Mouse (Mus musculus): ENCODE results near the gene Dpep2nb.
"Not testable (repeated sequence)": the region's sequence is repeated elsewhere in the genome, so short reads cannot be mapped to it uniquely, and the experiment has no call there.

Dpep2nb gene

DNA sequence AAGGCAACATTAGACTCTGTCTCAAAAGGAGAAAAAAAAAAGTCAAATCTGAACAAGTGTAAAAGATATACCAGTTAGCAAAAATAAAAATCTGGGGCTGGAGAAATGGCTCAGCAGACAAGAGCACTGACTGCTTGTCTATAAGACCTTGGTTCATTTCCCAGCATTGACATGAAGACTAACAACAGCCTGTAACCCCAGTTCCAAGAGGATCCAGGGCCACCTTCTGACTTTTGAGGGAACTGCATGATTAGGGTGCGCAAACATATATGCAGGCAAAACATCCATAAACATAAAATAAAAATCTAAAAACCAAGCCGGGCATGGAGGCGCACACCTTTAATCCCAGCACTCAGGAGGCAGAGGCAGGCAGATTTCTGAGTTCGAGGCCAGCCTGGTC lies 638 bp upstream of the Dpep2nb start:
- DNase-seq (ENCODE audit: low spot score in 2 of 2) = no peak

DNA sequence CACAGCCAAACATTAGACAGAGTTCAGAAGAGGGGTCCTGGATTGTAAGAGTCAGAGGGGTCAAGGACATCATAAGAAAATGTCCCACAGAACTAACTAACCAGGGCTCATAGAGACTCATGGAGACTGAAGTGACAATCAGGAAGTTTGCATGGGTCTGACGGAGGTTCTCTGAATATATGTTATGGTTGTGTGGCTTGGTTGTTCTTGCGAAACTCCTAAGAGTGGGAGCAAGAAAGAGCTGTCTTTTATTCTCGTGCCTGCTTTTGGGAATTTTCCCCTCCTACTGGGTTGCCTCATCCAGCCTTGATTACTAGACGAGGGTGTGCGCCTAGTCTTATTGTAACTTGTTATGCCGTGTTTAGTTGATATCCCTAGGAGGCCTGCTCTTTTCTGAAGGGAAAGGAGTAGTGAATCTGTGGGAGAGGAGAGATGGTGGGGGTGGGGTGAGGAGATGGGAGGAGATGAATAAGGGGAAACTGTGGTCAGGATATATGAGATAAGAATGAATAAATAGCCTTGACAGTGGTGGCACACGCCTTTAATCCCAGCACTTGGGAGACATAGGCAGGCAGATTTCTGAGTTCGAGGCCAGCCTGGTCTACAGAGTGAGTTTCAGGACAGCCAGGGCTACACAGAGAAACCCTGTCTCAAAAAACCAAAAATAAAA lies 1.1 kb downstream of the Dpep2nb start:
- DNase-seq (ENCODE audit: low spot score in 2 of 2) = no peak

DNA sequence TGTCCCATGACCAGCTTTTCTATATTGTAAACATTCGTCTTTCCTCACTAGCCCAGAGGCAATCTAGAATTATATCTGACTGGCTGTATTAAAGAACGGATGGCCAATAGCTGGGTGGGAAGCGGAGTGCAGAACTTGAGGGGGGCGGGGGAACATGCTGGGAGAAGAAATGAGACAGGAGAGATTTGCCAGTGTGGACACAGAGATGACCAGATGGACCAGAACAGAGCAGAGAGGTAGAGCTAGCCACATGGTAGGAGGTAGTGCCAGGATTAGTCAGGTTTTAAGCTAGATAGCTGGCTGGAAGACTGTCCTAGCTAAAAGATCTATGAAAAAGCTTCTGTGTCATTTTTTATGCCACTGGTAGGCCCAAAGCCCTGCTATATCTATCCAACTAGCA lies 3.9 kb downstream of the Dpep2nb start:
- DNase-seq (ENCODE audit: low spot score in 2 of 2) = no peak

DNA sequence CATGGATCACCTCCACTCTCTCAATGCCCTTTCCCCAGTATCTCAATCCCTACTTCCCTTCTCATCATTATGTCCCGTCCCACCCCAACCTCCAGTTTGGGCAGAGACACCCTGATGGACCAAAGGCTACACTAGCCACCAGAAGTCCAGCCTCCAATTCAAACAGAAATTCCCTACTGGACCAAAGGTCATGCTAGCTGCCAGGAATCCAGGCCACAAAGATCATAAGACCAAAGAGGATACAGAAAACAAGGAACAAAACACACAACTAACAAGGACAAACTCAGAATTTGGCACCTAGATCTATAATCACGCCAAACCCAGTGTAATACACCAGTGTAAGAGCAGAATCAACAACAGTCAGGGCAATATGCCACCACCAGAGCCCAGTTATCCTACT lies 6.8 kb downstream of the Dpep2nb start:
- DNase-seq (ENCODE audit: low spot score in 2 of 2) = no peak

DNA sequence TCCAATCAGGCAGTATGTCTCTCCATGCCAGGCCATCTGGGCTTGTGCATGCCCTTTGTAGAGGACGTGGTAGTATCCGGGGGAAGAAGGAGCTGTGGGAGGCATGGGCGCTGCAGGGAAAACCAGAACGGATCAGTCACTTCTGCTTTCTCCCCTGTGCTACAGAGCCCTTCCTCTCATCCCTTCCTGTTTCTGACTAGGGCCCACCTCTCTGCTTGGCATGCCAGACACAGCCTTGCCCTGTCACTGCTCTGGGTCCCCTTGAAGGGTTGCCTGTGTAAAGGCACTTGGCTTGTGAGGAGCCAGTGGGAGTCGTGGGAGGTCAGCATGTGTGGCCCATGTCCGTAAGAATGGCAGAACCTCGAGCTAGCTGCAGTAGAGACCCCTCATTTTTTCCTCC lies 9.4 kb downstream of the Dpep2nb start:
- no peak for DNase-seq (ENCODE audit: low spot score in 2 of 2)

DNA sequence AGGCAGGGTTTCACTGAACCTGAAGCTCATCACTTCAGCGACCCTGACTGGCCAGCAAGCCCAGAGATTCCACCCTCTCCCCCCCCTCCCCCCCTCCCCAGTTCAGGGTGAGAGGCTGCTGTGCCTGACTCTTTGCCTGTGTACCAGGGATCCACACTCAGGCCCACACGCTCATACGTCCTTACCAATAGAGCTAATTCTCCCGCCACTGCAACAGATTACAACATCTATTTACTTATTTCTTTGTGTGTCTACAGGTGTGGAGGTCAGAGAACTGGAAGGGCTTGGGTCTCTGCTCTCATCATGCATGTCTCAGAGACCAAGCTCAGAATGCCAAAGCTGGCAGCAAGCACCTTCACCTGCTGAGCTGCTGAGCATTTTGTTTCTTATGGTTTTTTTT lies 12.5 kb downstream of the Dpep2nb start:
- no peak for DNase-seq (ENCODE audit: low spot score in 2 of 2)

DNA sequence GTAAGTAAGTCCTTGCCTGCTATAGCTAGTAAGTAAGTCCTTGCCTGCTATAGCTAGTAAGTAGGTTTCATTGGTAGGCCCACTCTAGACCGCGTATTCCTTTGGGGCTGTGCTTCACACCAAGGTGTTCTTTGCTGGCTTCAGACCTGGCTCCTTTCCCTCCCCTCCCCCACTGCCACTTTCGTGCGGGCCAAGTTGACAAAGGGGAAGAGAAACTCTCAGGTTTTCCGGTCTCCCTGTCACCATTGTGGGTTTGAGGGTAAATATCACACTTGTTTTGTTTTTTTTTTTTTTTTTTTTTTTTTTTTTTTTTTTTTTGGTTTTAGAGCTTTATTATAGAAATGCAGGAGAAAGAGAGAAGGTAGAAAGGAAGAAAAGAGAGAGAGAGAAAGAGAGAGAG lies 13.3 kb downstream of the Dpep2nb start:
- DNase-seq (ENCODE audit: low spot score in 2 of 2) = no peak

DNA sequence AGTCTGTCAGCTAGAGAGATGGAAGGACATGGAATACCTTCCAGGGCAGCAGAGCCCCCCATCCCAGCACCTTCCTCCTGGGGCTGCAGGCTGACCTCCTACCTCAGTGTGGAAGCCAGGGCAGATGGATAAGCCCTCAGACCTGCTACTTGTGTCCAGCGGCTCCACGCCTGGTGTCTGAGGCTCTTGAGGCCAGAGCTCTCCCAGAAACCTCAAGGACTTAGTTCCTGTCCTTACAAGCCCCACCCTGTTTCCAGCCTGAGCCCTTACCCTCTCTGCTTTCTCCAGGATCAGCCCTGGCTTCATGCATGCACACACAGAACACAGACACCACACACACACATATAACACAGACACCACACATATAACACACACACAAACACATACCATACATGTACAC lies 14.2 kb downstream of the Dpep2nb start:
- no peak for DNase-seq (ENCODE audit: low spot score in 2 of 2)

DNA sequence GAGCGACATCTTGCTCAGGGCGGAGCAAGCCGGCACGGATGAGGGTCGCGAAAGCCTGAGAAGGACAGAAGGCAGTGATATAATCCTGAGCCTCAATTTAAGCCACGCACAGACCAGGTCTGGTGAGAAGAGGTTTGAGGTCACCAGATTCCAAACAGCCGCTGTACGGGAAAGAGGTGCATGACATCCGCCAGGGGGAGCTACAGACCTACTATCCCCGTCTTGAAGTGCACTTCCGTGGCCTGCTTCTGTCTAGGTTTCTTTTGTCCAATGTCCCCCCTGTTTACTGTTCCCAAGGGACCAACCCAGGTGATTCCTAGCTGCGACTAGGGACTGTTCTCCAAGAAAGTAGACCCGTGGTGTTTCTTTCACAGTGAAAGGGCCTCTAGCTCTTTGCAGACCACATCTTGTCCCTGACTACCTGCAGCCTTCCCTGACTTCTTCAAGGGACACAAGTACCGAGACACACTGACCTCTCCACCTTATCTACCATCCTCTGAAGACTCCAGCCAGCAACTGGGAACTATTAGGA lies 14.9 kb downstream of the Dpep2nb start, which contains the start of gene Dus2:
Dus2 (plus strand) TSS at position 482 of the 532 bp plus-strand sequence.
- DNase-seq (ENCODE audit: low spot score in 2 of 2) = peak in 1 of 2 experiments; percentile 16

DNA sequence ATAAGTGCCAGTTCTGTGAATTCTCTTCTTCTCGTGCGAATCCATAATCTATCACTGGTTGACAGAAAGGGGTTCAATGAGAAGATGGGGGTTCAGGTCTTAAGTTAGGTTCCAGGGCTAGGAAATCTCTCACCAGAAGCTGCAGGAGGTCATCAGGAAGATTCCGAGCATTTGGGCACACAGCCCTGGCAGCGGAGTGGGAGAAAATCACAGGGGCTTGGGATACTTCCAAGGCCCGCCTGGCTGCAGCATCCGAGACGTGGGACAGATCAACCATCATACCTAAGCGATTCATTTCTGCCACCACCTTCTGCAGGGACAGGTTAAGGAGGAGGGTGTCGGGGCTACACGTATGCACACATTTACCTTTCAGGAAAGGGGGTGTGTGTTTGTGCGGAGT lies 17.2 kb downstream of the Dpep2nb start:
- no peak for DNase-seq (ENCODE audit: low spot score in 2 of 2)

DNA sequence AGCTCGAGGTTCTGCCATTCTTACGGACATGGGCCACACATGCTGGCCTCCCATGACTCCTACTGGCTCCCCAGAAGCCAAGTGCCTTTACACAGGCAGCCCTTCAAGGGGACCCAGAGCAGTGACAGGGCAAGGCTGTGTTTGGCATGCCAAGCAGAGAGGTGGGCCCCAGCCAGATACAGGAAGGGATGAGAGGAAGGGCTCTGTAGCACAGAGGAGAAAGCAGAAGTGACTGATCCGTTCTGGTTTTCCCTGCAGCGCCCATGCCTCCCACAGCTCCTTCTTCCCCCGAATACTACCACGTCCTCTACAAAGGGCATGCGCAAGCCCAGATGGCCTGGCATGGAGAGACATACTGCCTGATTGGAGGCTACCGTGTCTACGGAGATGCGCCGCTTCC lies 22.4 kb downstream of the Dpep2nb start:
- not testable (repeated sequence) for DNase-seq (ENCODE audit: low spot score in 2 of 2)

DNA sequence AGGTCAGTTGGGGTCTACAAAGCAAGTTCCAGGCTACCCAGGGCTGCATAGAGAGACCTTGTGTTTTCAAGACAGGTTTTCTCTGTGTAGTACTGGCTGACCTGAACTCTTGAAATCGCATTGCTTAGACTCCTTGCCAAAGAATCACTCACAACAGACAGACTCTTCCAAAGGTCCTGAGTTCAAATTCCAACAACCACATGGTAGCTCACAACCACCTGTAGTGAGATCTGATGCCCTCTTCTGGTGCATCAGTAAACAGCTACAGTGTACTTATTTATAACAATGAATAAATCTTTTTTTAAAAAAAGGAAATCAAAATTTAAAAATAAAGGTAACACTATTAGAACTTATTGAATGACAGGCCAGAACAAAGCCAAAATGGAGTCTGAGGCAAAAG lies 24.6 kb downstream of the Dpep2nb start:
- DNase-seq (ENCODE audit: low spot score in 2 of 2) = no peak

DNA sequence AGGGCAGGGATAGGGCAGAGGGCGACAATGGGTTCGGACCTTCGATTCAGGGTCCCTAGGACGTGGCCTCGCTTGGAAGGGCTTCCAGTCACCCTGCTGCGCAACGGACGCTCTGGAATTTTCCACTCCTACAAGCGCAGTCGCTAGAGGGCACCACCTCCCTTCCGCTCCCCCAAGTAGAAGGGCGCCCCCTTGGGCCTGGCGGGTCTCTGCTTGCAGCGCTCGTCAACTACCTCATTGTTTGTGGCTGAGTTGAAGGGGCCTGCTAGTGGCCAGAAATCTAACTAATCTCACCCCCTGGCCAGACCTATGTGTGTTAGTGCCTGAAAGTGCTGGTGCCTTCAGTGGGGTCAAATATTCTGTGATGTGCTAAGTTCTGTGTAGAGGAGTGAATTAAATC lies 26.4 kb downstream of the Dpep2nb start, which contains the start of gene Dpep3:
Dpep3 (minus strand) TSS at position 105 of the 400 bp plus-strand sequence.
- no peak for DNase-seq (ENCODE audit: low spot score in 2 of 2)

DNA sequence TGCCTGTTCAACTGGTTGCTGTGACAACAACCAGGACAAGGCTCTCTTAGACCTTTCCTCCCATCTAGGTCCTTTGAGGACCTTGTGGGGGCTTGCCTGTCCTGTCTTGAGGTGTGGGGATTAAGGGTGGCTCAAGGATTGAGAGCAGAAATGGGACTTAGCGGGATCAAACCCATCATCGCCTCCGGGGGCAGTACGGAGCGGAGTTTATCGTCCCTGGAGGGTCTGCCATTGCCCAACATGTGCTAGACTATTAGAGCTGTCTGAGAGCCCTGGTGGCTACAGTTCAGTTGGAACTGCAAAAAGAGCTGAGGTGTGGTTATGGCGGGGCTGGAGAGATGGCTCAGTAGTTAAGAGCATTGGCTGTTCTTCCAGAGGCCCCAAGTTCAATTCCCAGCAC lies 30.4 kb downstream of the Dpep2nb start:
- no peak for DNase-seq (ENCODE audit: low spot score in 2 of 2)

DNA sequence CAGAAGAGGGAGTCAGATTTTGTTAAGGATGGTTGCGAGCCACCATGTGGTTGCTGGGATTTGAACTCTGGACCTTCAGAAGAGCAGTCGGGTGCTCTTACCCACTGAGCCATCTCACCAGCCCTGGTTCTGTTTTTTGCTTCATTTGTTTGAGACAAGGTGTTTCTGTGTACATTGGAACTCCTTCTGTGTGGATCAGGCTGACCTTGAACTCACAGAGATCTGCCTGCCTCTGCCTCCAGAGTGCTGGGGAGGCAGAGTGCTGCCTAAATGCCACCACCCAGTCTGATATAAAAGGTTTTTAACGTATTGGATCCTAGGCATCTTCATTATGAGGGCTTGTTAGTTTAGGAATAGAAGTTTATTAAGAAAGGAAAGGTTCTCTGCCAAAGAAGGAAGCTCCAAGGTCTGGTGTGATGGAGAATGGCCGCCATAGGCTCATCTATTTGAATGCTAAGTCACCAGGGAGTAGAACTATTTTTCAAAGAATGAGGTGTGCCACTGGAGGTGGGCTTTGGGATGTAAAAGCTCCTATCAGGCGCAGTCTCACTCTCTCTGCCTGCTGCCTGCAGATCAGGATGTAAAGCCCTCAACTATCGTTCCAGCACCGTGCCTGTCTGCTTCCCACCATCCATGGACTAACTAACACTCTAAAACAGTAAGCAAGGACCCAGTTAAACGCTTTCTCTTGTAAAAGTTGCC lies 34.6 kb downstream of the Dpep2nb start:
- DNase-seq (ENCODE audit: low spot score in 2 of 2) = no peak

DNA sequence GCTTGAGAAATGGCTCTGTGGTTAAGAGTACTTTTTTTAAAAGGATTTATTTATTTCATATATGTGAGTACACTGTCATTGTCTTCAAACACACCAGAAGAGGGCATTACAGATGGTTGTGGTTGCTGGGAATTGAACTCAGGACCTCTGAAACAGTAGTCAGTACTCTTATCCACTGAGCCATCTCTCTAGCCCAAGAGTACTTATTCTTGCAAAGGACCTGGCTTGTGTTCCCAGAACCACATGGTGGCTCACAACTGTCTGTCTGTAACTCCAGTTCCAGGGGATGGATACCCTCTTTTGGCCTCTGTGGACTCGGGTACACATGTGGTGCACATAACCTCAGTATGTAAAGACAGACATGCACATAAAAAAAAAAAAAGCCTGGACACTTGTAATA lies 36.4 kb downstream of the Dpep2nb start:
- no peak for DNase-seq (ENCODE audit: low spot score in 2 of 2)

DNA sequence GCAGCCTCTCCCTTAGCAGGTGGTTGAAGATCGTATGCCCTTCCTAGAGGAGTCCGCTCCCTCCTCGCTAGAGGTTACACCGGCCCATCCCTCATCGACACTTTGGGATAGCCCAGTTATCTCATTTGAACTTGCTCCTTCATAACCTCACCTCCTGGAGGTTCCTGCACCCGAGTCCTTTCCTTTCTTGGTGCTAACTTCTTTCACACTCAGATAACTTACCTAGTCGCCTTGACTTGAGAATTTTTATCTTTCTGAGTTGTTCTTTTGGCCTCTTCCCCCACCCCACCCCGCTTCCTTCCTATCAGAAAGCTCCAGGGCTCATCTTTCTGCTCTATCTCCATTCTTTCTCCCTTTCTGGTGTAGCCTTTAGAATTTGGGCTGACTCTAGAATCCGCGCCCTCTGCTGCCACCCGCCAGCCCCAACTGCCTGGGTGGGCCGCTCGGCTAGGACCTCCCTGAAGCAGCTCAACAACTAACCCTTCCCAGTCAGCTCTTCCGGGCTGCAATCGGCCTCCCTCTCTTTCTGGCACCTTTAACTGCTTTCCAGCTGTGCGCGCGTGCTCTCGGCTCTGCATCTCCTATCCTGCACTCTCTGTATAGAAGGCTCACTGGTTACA lies 39.0 kb downstream of the Dpep2nb start:
- DNase-seq (ENCODE audit: low spot score in 2 of 2) = no peak

DNA sequence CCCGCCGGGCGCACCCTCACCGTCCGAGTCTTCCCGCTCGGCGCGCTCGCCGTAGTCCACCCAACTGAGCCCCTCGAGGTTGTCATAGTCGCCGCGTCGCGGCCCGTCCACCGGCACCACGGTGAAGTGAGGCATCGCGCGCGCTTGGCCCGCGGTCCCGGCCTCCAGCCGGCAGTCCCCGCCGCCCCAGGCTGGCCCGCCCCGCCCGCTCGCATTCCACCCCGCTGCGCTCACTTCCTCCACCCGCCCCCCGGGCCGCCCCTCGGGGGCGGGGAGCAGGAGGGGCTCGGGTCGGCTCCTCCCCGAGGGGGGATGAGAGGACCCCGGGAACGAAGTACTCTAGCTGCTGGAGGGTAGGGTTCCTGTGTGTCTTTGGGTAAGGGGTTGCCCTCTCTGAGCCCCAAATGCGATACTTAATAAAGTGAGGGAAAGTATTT lies 39.9 kb downstream of the Dpep2nb start, which contains the start of gene Slc12a4:
Slc12a4 (minus strand) TSS at position 193 of the 437 bp plus-strand sequence.
- no peak for DNase-seq (ENCODE audit: low spot score in 2 of 2)

DNA sequence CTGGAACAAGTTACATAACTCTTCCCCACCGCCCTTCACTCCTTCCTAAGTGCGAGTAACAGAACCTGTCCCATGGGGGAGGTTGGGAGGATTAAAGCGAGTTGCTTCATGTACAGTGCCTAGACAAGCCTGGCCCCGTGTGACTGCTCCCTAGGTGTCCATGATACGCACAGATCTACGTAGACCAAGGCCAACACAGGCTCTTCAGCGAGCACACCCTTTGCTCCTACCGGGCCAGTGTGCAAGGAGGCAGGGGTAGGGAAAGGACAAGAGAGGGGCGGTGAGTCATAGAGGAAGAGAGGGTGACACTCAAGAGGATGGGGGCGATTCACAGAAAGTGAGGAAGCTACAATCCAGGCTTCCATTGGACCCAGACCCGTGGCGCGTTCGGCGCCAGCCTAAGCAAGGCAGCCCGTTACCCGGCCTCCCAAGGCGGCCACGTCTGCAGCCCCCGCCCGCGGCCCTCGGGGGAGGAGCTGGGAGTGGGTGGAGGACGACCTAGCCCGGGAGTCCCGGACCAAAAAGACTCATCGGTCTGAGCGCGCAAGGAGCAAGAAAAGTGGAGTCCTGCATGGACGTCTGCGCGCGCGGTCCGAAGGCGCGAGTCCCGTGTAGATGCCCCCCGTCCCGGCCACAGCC lies 40.4 kb downstream of the Dpep2nb start:
- DNase-seq (ENCODE audit: low spot score in 2 of 2) = no peak

DNA sequence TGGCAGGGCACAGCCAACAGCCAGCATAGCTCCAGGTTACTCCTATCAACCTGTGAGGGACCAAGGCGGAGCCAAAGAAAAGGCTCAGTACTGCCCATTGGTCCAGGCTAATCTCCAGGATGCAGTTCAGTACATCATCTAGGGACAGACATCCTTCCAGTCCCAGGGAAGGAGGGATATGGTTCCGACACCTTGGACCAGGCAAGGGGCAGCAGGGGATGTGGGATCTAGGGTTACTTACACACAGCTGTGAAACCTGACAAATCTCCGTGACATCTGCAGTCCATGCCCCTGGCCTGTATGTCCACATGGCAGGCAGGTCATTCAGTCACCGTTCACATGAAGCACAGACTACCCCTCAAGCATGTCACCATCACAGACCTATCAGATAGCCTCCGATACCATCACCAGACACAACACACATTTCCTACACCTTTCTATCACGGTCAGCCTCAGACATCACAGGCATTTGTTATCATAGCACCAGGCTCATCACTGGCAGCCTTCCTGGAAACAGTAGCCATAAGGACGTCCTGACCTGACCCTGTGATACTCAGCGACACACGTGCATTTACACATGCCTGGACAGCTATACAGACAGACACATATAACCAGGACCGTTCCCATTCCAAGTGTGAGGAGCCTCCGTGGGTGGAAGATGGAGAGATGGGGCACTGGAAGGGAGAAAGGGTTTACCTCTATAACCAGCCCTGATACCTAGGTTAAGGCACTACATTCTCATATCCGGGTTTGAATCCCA lies 41.1 kb downstream of the Dpep2nb start:
- DNase-seq (ENCODE audit: low spot score in 2 of 2) = no peak

DNA sequence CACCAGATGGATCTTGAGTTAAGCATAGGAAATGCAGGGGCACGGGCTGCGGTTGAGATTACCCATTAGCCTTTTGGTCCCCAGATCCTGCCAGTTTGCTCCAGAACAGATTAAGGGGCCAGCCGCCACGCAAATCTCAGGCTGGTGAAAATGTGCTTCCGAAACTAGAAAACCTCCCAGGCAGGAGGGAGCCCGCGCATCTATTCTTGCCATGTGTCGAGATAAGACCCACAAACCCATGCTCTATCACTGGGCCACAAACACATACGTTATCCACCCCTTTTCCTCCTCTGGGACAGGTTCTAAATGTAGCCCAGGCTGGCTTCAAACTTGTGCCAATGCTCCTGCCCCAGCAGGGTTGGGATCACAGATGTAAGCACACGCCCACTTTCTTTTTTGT lies 44.2 kb downstream of the Dpep2nb start:
- no peak for DNase-seq (ENCODE audit: low spot score in 2 of 2)

Measured in right cerebral cortex, postnatal 36 days (tissue).